Mouse (Mus musculus) neutrophil, adult 65 days (primary cell): ENCODE data around the gene Vtcn1. TPM values are rescaled to one million over a fixed set of nuclear protein-coding genes. Genes with fewer than 3 reads are reported as not detected.

ENCODE experiments used
- total RNA-seq: library from RNA; stranded (reverse); gene quantifications from 2 replicates; pipeline ENCODE4 v1.2.4, GENCODE M21; 2023

The Vtcn1 gene
- not detected in 2 replicates for total RNA-seq

GRCm38 (mm10) chr3:100825225-100825965 is at the start of gene Vtcn1:
Gene Vtcn1, plus strand, starts transcription at chr3:100825459.

GRCm38 (mm10) chr3:100921825-100922505 is 96.7 kb downstream of the Vtcn1 start, which contains the start of gene Trim45:
Gene Trim45, plus strand, starts transcription at chr3:100922202.

Other genes with a start within 250 kb of the Vtcn1 start
- gene Man1a2, start 140.0 kb upstream of the Vtcn1 start, total RNA-seq = 47.0 and 63.5 TPM in 2 replicates
- gene Trim45, start 96.7 kb downstream of the Vtcn1 start, total RNA-seq = 1.1 and 1.3 TPM in 2 replicates
- gene Ttf2, start 144.2 kb downstream of the Vtcn1 start, total RNA-seq = 10.6 and 12.3 TPM in 2 replicates
- gene Cd101, start 204.1 kb downstream of the Vtcn1 start, total RNA-seq = 66.4 and 71.0 TPM in 2 replicates